Mouse (Mus musculus) stomach, postnatal 0 days (tissue): ENCODE results near the gene Mical2.

Source experiments
- CTCF ChIP-seq: IDR thresholded peaks from 2 replicates; pipeline ENCODE4 v1.5.1; 2016; ENCODE audit warnings: antibody characterized with exemption, low read depth, mild to moderate bottlenecking, moderate library complexity
- EP300 ChIP-seq: optimal IDR thresholded peaks from 2 replicates; pipeline ENCODE3; 2016; ENCODE audit warnings: antibody characterized with exemption

GRCm38 (mm10) chr7:112242587-112242986 lies 16.9 kb downstream of the Mical2 start:
- TF ChIP-seq CTCF (no peak), EP300 (no peak)
